Mouse (Mus musculus) embryonic fibroblast, embryonic 13.5 days (primary cell): Measurements from ENCODE around the gene Slc5a4a.

ENCODE experiments used
- CTCF ChIP-seq: IDR thresholded peaks from 2 replicates; pipeline ENCODE4 v1.5.1; 2011; ENCODE audit warnings: mild to moderate bottlenecking, control low read depth, low read length, moderate library complexity, borderline replicate concordance; ENCODE audit not compliant: insufficient read depth
- POLR2A ChIP-seq: IDR thresholded peaks from 2 replicates; pipeline ENCODE4 v1.6.1; 2011; ENCODE audit warnings: low read depth, mild to moderate bottlenecking, control low read depth, low read length, moderate library complexity

GRCm38 (mm10) chr10:76117966-76118365 is 29.3 kb upstream of the Slc5a4a start:
- TF ChIP-seq POLR2A (no peak), CTCF (peak; percentile 50; the same call in 1 of the 2 replicates)
